Mouse (Mus musculus) testis, adult 2 months (tissue): ENCODE measurements around the gene Fkbp5. TPM values are rescaled to one million over a fixed set of nuclear protein-coding genes. Genes with fewer than 3 reads are reported as not detected.
A peak's percentile ranks its signal among the peaks of the same experiment; 100 is the strongest.
"Not testable (repeated sequence)": the region's sequence is repeated elsewhere in the genome, so short reads cannot be mapped to it uniquely, and the experiment has no call there.

ENCODE experiments used
- H3K27ac ChIP-seq: fragments of 200-500 bp; 2 replicates; pipeline ENCODE4 v1.5.1; 2012; ENCODE audit warnings: low read depth, low read length; ENCODE audit not compliant: control insufficient read depth, insufficient read depth
- H3K27me3 ChIP-seq: fragments of 200-500 bp; 2 replicates; pipeline ENCODE4 v1.6.1; 2012; ENCODE audit warnings: mild to moderate bottlenecking, low read length, moderate library complexity; ENCODE audit not compliant: control insufficient read depth, insufficient read depth
- H3K36me3 ChIP-seq: fragments of 200-500 bp; 2 replicates; pipeline ENCODE4 v1.6.1; 2012; ENCODE audit warnings: mild to moderate bottlenecking, low read length; ENCODE audit not compliant: control insufficient read depth, insufficient read depth
- H3K4me1 ChIP-seq: fragments of 200-500 bp; 2 replicates; pipeline ENCODE4 v1.6.1; 2012; ENCODE audit warnings: low read length; ENCODE audit not compliant: control insufficient read depth, insufficient read depth
- H3K4me3 ChIP-seq: fragments of 200-500 bp; 2 replicates; pipeline ENCODE4 v1.5.1; 2012; ENCODE audit warnings: low read depth, mild to moderate bottlenecking, low read length, moderate library complexity, mixed read lengths; ENCODE audit not compliant: control insufficient read depth
- CTCF ChIP-seq: fragments of 200-500 bp; IDR thresholded peaks from 2 replicates; pipeline ENCODE4 v1.5.1; 2012; ENCODE audit warnings: low read depth, mild to moderate bottlenecking, inconsistent platforms, low read length, moderate library complexity; ENCODE audit not compliant: control insufficient read depth, insufficient read depth, insufficient replicate concordance
- POLR2A ChIP-seq: fragments of 200-500 bp; IDR thresholded peaks from 2 replicates; pipeline ENCODE4 v1.6.1; 2012; ENCODE audit warnings: low read depth, mild to moderate bottlenecking, inconsistent platforms, low read length, moderate library complexity; ENCODE audit not compliant: control insufficient read depth
- polyA plus RNA-seq: library from polyadenylated mRNA; depleted of rRNA; stranded (reverse); fragments of >200 nt; gene quantifications from 2 replicates; pipeline ENCODE4 v1.2.3, GENCODE M21; 2012

Fkbp5 gene
- polyA plus RNA-seq, 1 experiment: 19.8 TPM

DNA sequence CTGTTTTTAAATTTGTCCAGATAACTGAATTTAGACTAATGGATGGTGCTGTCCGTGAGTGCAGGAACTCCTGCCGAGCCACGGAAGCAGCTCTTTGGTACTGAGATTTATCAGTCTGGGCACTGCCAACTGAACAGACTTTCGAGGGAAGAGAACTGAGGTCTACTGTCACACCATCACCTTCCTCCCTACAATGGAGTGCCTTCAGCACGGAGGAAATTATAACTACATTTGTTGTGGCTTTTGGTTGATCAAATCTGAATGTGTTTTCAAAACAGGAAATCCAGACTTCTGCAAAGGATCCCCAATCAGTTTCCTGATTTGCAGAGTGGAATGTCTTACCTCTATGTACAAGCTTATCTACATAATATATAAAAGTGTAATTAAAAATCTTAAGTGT is 99.6 kb downstream of the Fkbp5 start:
- Histone ChIP-seq H3K27ac (no peak overlapping the region), H3K4me1 (peaks cover 16% of the 10 kb centered on the region), H3K36me3 (no peaks in the 10 kb centered on the region; the same call in 1 of the 2 replicates), H3K27me3 (no peaks in the 10 kb centered on the region), H3K4me3 (no peak overlapping the region)
- no peak for TF ChIP-seq CTCF
- no peak for TF ChIP-seq POLR2A

- Histone ChIP-seq H3K27ac (no peak overlapping the region), H3K4me3 (no peak overlapping the region), H3K36me3 (no peaks in the 10 kb centered on the region; the same call in 1 of the 2 replicates), H3K27me3 (no peaks in the 10 kb centered on the region), H3K4me1 (peaks cover 13% of the 10 kb centered on the region)
- TF ChIP-seq POLR2A (no peak), CTCF (no peak)
These were observed 102.1 kb downstream of the Fkbp5 start for GRCm38 (mm10) chr17:28415271-28415670.

DNA sequence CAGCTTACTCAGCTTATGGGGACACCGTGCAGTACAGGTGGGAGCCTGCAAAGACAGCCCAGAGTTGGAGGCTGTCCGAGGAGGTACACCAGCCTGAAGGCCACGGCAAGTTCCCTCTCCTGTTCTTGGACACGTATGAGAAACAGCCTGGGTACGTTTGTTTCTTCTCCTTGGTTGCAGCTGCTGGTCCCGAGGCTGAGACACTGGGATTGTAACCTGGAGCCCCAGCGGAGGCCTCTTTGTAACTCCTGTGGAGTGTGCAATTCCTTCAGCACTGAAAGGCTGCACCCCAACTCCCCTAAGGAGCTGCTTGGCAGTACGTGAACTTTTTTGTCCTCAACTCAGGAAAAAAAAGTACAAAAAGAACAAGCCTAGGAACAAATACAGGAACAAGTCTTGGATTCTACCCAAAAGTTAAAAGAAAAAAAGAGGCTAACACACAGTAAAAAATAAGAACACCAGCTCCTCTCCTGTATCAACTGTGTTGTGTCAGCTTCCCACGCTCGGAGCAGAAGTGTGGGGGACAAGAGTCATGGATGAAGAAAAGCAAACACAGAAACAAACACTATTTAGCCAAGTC is 105.9 kb downstream of the Fkbp5 start:
- Histone ChIP-seq H3K27me3 (no peaks in the 10 kb centered on the region), H3K4me1 (peaks cover 5% of the 10 kb centered on the region), H3K27ac (peak overlapping the region; percentile 82), H3K36me3 (no peaks in the 10 kb centered on the region; the same call in 1 of the 2 replicates), H3K4me3 (no peak overlapping the region)
- TF ChIP-seq POLR2A (no peak), CTCF (no peak)

- H3K36me3 ChIP-seq: no peaks in the 10 kb centered on the region; the same call in 1 of the 2 replicates
- no peak for TF ChIP-seq POLR2A
- no peak for TF ChIP-seq CTCF
These were observed 106.6 kb downstream of the Fkbp5 start for GRCm38 (mm10) chr17:28410731-28411130.

GRCm38 (mm10) chr17:28408251-28408918 is 108.9 kb downstream of the Fkbp5 start:
- Histone ChIP-seq H3K27ac (no peak overlapping the region), H3K4me3 (no peak overlapping the region), H3K36me3 (no peaks in the 10 kb centered on the region), H3K4me1 (peaks cover 2% of the 10 kb centered on the region; the same call in 1 of the 2 replicates), H3K27me3 (no peaks in the 10 kb centered on the region)
- TF ChIP-seq CTCF (no peak), POLR2A (no peak)

More at GRCm38 (mm10) chr17:28410731-28411130, 106.6 kb downstream of the Fkbp5 start:
- no peaks in the 10 kb centered on the region for H3K27me3 ChIP-seq
- H3K27ac ChIP-seq: no peak overlapping the region; the same call in 1 of the 2 replicates
- H3K4me1 ChIP-seq: peaks cover 4% of the 10 kb centered on the region
- no peak overlapping the region for H3K4me3 ChIP-seq

- TF ChIP-seq CTCF: peak; percentile 74; the same call in 1 of the 2 replicates
- TF ChIP-seq POLR2A: no peak
- Histone ChIP-seq H3K36me3 (no peaks in the 10 kb centered on the region), H3K4me1 (peaks cover 2% of the 10 kb centered on the region; the same call in 1 of the 2 replicates), H3K27ac (no peak overlapping the region), H3K4me3 (no peak overlapping the region), H3K27me3 (no peaks in the 10 kb centered on the region)
These were observed 109.7 kb downstream of the Fkbp5 start for GRCm38 (mm10) chr17:28407418-28408250.

DNA sequence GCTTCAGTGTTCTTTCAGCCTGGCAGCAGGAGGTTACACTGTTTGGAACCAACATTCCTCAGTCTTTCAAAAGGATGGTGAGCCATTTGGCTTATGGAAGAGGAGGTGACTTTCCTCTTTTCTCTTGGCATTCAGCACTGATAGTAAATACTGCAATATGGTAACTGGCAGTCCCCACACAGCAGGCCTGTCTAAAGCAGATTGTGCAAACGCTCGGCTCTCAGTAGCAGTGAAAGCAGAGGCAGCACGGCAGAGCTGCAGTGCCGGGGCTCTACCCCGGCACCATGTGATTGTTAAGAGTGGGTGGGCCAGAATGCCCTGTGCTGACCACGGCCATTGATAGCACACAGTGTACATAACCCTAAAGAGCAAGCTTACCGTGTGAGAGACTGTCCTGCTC is 110.9 kb downstream of the Fkbp5 start:
- TF ChIP-seq POLR2A: no peak
- TF ChIP-seq CTCF: no peak
- Histone ChIP-seq H3K27ac (peak overlapping the region; percentile 19; the same call in 1 of the 2 replicates), H3K36me3 (no peaks in the 10 kb centered on the region), H3K27me3 (no peaks in the 10 kb centered on the region), H3K4me1 (0 out of 2 replicates have a peak, but pooled peaks cover 2% of the 10 kb centered on the region), H3K4me3 (no peak overlapping the region)

- not testable (repeated sequence) for H3K36me3 ChIP-seq, H3K4me1 ChIP-seq, H3K4me3 ChIP-seq, H3K27ac ChIP-seq, H3K27me3 ChIP-seq
These were observed 112.6 kb downstream of the Fkbp5 start for GRCm38 (mm10) chr17:28404745-28405144.
